Mouse (Mus musculus): Measurements from ENCODE around the gene Ip6k3. TPM values are rescaled to one million over a fixed set of nuclear protein-coding genes. Genes with fewer than 3 reads are reported as not detected.

Gene Ip6k3
- polyA plus RNA-seq, 1 experiment from 2014 or later = 0.07 TPM

- Histone ChIP-seq H3K4me1 (ENCODE audit: control insufficient read depth, insufficient read depth, low read length) (peaks cover 12% of the 10 kb centered on the region), H3K4me2 (no peak overlapping the region), H3K9me3 (ENCODE audit: control insufficient read depth, low read length) (no peaks in the 10 kb centered on the region), H3K27ac (ENCODE audit: low read depth, low read length) (no peak overlapping the region), H3K4me3 (ENCODE audit: low read depth, low read length) (no peak overlapping the region), H3K27me3 (ENCODE audit: control insufficient read depth, insufficient read depth, low read length) (no peaks in the 10 kb centered on the region), H3K9ac (ENCODE audit: low read length) (no peak overlapping the region), H3K36me3 (ENCODE audit: control insufficient read depth, insufficient read depth, low read length) (peaks cover 5% of the 10 kb centered on the region)
- 91% methylated on average over 11 of the region's 11 CpGs for WGBS
- ATAC-seq (ENCODE audit: low FRiP score) = no peak
- no peak for DNase-seq (ENCODE audit: low spot score, missing footprints)
Measured at GRCm38 (mm10) chr17:27200801-27201200, 33.2 kb upstream of the Ip6k3 start.

GRCm38 (mm10) chr17:27199864-27200263 is 32.3 kb upstream of the Ip6k3 start:
- Histone ChIP-seq H3K9ac (ENCODE audit: low read length) (no peak overlapping the region), H3K36me3 (ENCODE audit: control insufficient read depth, insufficient read depth, low read length) (peaks cover 5% of the 10 kb centered on the region), H3K9me3 (ENCODE audit: control insufficient read depth, low read length) (no peaks in the 10 kb centered on the region), H3K4me2 (no peak overlapping the region), H3K4me3 (ENCODE audit: low read depth, low read length) (no peak overlapping the region), H3K4me1 (ENCODE audit: control insufficient read depth, insufficient read depth, low read length) (peaks cover 14% of the 10 kb centered on the region), H3K27ac (ENCODE audit: low read depth, low read length) (no peak overlapping the region), H3K27me3 (ENCODE audit: control insufficient read depth, insufficient read depth, low read length) (no peaks in the 10 kb centered on the region)
- 64% methylated on average over 7 of the region's 7 CpGs for WGBS
- ATAC-seq (ENCODE audit: low FRiP score) (no peak), DNase-seq (ENCODE audit: low spot score, missing footprints) (no peak)

DNA sequence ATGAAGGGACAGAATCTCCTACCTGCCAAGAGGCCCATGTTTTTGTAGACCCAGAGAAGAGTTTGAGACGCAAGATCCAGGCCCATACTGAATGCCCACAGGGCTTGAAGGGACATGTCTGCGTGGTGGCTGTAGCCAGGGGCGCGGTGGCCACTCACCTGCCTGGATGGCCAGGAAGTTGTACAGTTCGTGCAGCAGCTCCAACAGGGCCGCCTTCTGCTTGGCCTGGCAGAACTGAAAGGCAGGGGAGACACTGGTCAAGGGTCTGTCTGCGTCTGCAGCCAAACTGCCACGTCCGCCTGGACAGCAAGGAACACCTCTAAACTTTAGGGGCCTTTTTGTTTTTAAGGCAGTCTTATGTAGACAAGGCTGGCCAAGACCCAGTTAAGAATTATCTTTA is 31.6 kb upstream of the Ip6k3 start:
- ATAC-seq (ENCODE audit: low FRiP score) = no peak
- 96% methylated on average over 9 of the region's 9 CpGs for WGBS
- Histone ChIP-seq H3K27me3 (ENCODE audit: control insufficient read depth, insufficient read depth, low read length) (no peaks in the 10 kb centered on the region), H3K4me1 (ENCODE audit: control insufficient read depth, insufficient read depth, low read length) (peaks cover 15% of the 10 kb centered on the region), H3K9ac (ENCODE audit: low read length) (no peak overlapping the region), H3K4me2 (no peak overlapping the region), H3K36me3 (ENCODE audit: control insufficient read depth, insufficient read depth, low read length) (peaks cover 5% of the 10 kb centered on the region), H3K27ac (ENCODE audit: low read depth, low read length) (no peak overlapping the region), H3K4me3 (ENCODE audit: low read depth, low read length) (no peak overlapping the region), H3K9me3 (ENCODE audit: control insufficient read depth, low read length) (no peaks in the 10 kb centered on the region)
- DNase-seq (ENCODE audit: low spot score, missing footprints) = no peak

DNA sequence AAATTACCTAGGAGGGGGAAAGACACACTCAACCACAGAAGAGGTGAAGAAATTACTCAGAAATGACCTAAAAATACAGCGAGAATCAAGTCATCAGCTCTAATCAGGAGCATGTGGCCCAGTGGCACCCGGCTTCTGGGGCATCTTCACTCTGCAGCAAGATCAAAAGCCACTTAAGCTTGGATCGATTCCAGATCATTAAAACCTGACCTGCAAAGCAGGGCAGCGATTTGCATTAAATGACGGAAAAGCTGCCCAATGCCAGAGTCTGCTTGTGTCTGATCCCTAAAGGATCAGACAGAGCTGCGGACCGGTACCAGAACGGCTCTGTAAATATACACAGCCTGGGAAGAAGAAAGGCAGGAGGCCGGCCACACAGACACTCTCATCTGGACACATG is 28.6 kb upstream of the Ip6k3 start:
- ATAC-seq (ENCODE audit: low FRiP score) (no peak), DNase-seq (ENCODE audit: low spot score, missing footprints) (no peak)
- Histone ChIP-seq H3K9me3 (ENCODE audit: control insufficient read depth, low read length) (no peaks in the 10 kb centered on the region), H3K36me3 (ENCODE audit: control insufficient read depth, insufficient read depth, low read length) (peaks cover 9% of the 10 kb centered on the region; the same call in 1 of the 2 replicates), H3K27ac (ENCODE audit: low read depth, low read length) (peak overlapping the region; percentile 22; the same call in 1 of the 2 replicates), H3K4me1 (ENCODE audit: control insufficient read depth, insufficient read depth, low read length) (peaks cover 12% of the 10 kb centered on the region; the same call in 1 of the 2 replicates), H3K4me3 (ENCODE audit: low read depth, low read length) (no peak overlapping the region), H3K27me3 (ENCODE audit: control insufficient read depth, insufficient read depth, low read length) (no peaks in the 10 kb centered on the region), H3K4me2 (no peak overlapping the region), H3K9ac (ENCODE audit: low read length) (0 out of 2 replicates have a peak overlapping the region, but pooled peaks have one; percentile 1)
- WGBS = 58% methylated on average over 9 of the region's 9 CpGs

DNA sequence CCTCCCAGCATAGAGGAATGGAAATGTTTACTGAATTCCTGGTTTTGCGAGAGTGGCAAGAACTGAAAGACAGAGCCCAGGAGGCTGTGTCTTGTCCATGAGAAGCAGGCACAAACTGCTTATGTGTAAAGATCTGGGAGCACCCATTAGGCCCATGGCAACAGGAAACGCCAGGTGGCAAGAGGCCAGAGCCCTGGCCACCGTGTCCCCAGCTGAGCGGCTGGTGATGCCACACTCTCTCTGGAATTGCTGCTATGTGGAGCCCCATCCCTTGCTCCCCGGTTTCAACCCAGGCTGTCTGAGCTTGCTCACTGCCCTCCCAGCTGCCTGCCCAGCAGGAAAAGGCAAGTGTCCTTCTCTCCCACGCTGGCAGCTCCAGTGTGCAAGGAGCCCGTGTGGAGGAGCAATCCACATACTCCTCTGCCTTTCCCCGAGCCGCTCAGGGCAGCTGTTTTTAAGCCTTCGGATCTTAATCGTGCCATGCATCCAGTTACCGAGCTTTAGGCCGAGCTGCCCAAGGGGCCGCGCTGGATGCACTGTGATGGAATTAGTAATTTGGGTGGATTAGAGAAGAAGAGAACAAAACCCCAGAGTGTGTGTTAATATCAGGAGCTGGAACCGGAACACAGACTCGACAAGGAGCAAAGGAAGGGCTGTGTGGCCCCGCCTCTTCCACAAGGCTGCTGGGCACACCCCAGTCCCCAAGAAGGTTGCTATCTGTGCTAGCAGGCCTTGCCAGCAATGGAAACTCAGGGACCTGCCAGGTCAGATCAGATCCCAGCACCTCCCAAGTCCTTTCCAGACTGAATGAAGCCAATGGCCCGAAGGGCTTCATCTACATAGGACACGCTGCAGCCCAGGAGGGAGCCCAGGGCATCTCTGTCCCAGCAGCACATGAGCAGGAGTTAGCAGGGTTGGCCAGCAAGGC is 26.9 kb upstream of the Ip6k3 start:
- Histone ChIP-seq H3K36me3 (ENCODE audit: control insufficient read depth, insufficient read depth, low read length) (peaks cover 9% of the 10 kb centered on the region; the same call in 1 of the 2 replicates), H3K27ac (ENCODE audit: low read depth, low read length) (peak overlapping the region; percentile 35; the same call in 1 of the 2 replicates), H3K4me1 (ENCODE audit: control insufficient read depth, insufficient read depth, low read length) (peaks cover 12% of the 10 kb centered on the region; the same call in 1 of the 2 replicates), H3K9me3 (ENCODE audit: control insufficient read depth, low read length) (no peaks in the 10 kb centered on the region), H3K4me3 (ENCODE audit: low read depth, low read length) (no peak overlapping the region), H3K9ac (ENCODE audit: low read length) (no peak overlapping the region), H3K4me2 (no peak overlapping the region), H3K27me3 (ENCODE audit: control insufficient read depth, insufficient read depth, low read length) (no peaks in the 10 kb centered on the region)
- no peak for DNase-seq (ENCODE audit: low spot score, missing footprints)
- ATAC-seq (ENCODE audit: low FRiP score) = no peak
- WGBS = 54% methylated on average over 20 of the region's 20 CpGs

- WGBS = 95% methylated on average over 5 of the region's 5 CpGs
- Histone ChIP-seq H3K4me2 (no peak overlapping the region), H3K4me1 (ENCODE audit: control insufficient read depth, insufficient read depth, low read length) (peaks cover 23% of the 10 kb centered on the region), H3K9ac (ENCODE audit: low read length) (no peak overlapping the region), H3K9me3 (ENCODE audit: control insufficient read depth, low read length) (no peaks in the 10 kb centered on the region), H3K4me3 (ENCODE audit: low read depth, low read length) (no peak overlapping the region), H3K27ac (ENCODE audit: low read depth, low read length) (no peak overlapping the region), H3K36me3 (ENCODE audit: control insufficient read depth, insufficient read depth, low read length) (peaks cover 8% of the 10 kb centered on the region; the same call in 1 of the 2 replicates), H3K27me3 (ENCODE audit: control insufficient read depth, insufficient read depth, low read length) (no peaks in the 10 kb centered on the region)
- no peak for DNase-seq (ENCODE audit: low spot score, missing footprints)
- no peak for ATAC-seq (ENCODE audit: low FRiP score)
Measured at GRCm38 (mm10) chr17:27191804-27192203, 24.2 kb upstream of the Ip6k3 start.

GRCm38 (mm10) chr17:27191189-27191588 is 23.6 kb upstream of the Ip6k3 start:
- H3K27me3 ChIP-seq (ENCODE audit: control insufficient read depth, insufficient read depth, low read length) = no peaks in the 10 kb centered on the region
- H3K9ac ChIP-seq (ENCODE audit: low read length) = no peak overlapping the region
- H3K9me3 ChIP-seq (ENCODE audit: control insufficient read depth, low read length) = no peaks in the 10 kb centered on the region
- no peak overlapping the region for H3K4me3 ChIP-seq (ENCODE audit: low read depth, low read length)
- 88% methylated on average over 6 of the region's 6 CpGs for WGBS
- peaks cover 8% of the 10 kb centered on the region; the same call in 1 of the 2 replicates for H3K36me3 ChIP-seq (ENCODE audit: control insufficient read depth, insufficient read depth, low read length)
- no peak overlapping the region for H3K27ac ChIP-seq (ENCODE audit: low read depth, low read length)
- ATAC-seq (ENCODE audit: low FRiP score) (no peak), DNase-seq (ENCODE audit: low spot score, missing footprints) (no peak)
- H3K4me2 ChIP-seq = no peak overlapping the region
- peaks cover 23% of the 10 kb centered on the region for H3K4me1 ChIP-seq (ENCODE audit: control insufficient read depth, insufficient read depth, low read length)

DNA sequence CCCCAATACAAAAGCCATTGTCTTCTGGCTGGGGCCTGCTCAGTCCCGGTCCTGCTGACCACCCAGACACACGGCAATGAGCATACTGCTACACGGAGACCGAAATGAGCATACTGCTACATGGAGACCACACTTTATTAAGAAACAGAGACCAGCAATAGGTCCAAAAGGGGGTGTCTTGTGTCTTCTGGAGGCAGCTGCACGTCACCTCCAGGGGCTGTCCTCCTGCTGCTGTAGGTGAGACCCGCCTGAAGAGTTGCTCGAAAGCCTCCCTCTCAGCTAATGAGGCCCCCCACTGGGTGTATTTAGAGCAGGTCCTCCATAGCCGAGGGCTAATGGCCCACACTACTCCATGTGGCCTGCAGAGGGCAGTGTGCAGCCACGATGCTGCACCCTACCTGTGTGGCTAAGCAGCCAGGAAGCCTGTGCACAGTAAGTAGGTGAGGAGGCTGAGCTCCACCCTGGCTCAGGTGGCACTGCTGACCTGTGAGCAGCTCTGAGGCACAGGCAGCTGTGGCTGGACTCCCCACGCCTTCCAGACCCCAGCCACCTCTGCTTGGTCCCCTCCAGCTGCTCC is 22.1 kb upstream of the Ip6k3 start:
- peak; percentile 92 for DNase-seq (ENCODE audit: low spot score, missing footprints)
- Histone ChIP-seq H3K4me3 (ENCODE audit: low read depth, low read length) (no peak overlapping the region), H3K4me1 (ENCODE audit: control insufficient read depth, insufficient read depth, low read length) (peaks cover 16% of the 10 kb centered on the region), H3K9ac (ENCODE audit: low read length) (no peak overlapping the region), H3K27me3 (ENCODE audit: control insufficient read depth, insufficient read depth, low read length) (no peaks in the 10 kb centered on the region), H3K27ac (ENCODE audit: low read depth, low read length) (no peak overlapping the region), H3K36me3 (ENCODE audit: control insufficient read depth, insufficient read depth, low read length) (peaks cover 8% of the 10 kb centered on the region; the same call in 1 of the 2 replicates), H3K9me3 (ENCODE audit: control insufficient read depth, low read length) (no peaks in the 10 kb centered on the region), H3K4me2 (no peak overlapping the region)
- 37% methylated on average over 10 of the region's 10 CpGs for WGBS
- peak; percentile 71 for ATAC-seq (ENCODE audit: low FRiP score)

GRCm38 (mm10) chr17:27188883-27189282 is 21.3 kb upstream of the Ip6k3 start:
- H3K27me3 ChIP-seq (ENCODE audit: control insufficient read depth, insufficient read depth, low read length) = no peaks in the 10 kb centered on the region
- no peak overlapping the region for H3K4me3 ChIP-seq (ENCODE audit: low read depth, low read length)
- no peak for DNase-seq (ENCODE audit: low spot score, missing footprints)
- H3K36me3 ChIP-seq (ENCODE audit: control insufficient read depth, insufficient read depth, low read length) = peaks cover 6% of the 10 kb centered on the region; the same call in 1 of the 2 replicates
- H3K27ac ChIP-seq (ENCODE audit: low read depth, low read length) = no peak overlapping the region
- H3K9me3 ChIP-seq (ENCODE audit: control insufficient read depth, low read length) = no peaks in the 10 kb centered on the region
- H3K9ac ChIP-seq (ENCODE audit: low read length) = no peak overlapping the region
- peaks cover 12% of the 10 kb centered on the region for H3K4me1 ChIP-seq (ENCODE audit: control insufficient read depth, insufficient read depth, low read length)
- WGBS = 74% methylated on average over 9 of the region's 9 CpGs
- no peak overlapping the region for H3K4me2 ChIP-seq
- no peak for ATAC-seq (ENCODE audit: low FRiP score)

Measured in midbrain, embryonic 11.5 days (tissue).